Mouse (Mus musculus) myocyte (in vitro differentiated cells): ENCODE data around the gene Bbs10.

ENCODE experiments used
- POLR2A ChIP-seq: IDR thresholded peaks from one replicate; pipeline ENCODE4 v1.6.1; 2011; ENCODE audit warnings: low read depth, mild to moderate bottlenecking, control low read depth, moderate library complexity; ENCODE audit not compliant: insufficient read length
- POLR2AphosphoS2 ChIP-seq: IDR thresholded peaks from one replicate; pipeline ENCODE4 v1.6.1; 2011; ENCODE audit warnings: low read depth, control low read depth; ENCODE audit not compliant: insufficient read length
- REST ChIP-seq: IDR thresholded peaks from one replicate; pipeline ENCODE4 v1.6.1; 2011; ENCODE audit warnings: mild to moderate bottlenecking, control low read depth, moderate library complexity; ENCODE audit not compliant: insufficient read depth, insufficient read length
- TCF12 ChIP-seq: IDR thresholded peaks from one replicate; pipeline ENCODE4 v1.6.1; 2011; ENCODE audit warnings: mild to moderate bottlenecking, control low read depth; ENCODE audit not compliant: poor library complexity, insufficient read depth, severe bottlenecking
- TCF3 ChIP-seq: IDR thresholded peaks from one replicate; pipeline ENCODE4 v1.6.1; 2011; ENCODE audit warnings: low read depth, control low read depth; ENCODE audit not compliant: insufficient read length

DNA sequence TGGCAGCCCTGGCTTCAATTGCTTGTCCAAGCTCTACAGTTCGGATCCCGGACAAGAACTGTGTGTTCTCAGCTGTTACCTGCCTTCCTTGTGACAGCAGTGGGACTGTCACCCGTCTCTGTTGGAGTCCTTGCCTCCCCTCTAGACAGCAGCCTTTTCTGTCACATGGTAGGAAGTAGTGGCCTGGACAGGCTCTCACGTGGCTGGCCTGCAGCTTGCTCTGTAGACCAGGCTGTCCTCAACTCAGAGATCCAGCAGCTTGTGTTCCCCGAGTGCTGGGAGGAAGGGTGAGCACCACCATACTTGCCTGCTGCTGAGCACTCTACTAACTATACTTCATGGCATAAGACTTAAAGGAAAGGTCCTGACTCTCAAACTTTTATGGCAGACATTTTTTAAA lies 46.8 kb upstream of the Bbs10 start:
- TF ChIP-seq POLR2A = no peak
- no peak for TF ChIP-seq TCF3
- no peak for TF ChIP-seq REST
- TF ChIP-seq TCF12 = no peak
- TF ChIP-seq POLR2AphosphoS2 = no peak
